Mouse (Mus musculus): Measurements from ENCODE around the gene Trpm1. TPM values are rescaled to one million over a fixed set of nuclear protein-coding genes. Genes with fewer than 3 reads are reported as not detected.
A peak's percentile ranks its signal among the peaks of the same experiment; 100 is the strongest.

Trpm1 gene
- total and polyA plus RNA-seq, 2 experiments from 2014 or later, result 0.45 TPM; not detected in 1

DNA sequence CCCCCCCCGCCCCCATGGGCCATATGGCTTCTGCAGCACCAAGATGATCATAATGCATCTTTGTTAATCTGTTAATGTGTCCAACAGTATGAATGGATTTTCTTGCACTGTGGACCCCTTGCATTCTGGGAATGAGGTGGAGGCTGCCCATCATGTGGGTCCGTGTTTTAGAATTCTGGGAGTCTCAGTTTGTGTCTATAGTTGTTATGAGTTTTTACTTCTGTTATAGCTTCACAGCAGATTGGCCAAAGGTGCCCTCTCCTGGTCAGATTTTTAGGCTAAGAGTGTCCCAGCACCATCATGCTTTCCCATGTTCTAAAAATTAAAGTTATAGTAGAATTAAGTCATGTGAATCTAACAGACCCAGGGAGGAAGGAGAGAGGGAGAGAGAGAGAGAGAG is 3.9 kb upstream of the Trpm1 start:
- Histone ChIP-seq H3K27ac (ENCODE audit: low read depth, low read length) (no peak overlapping the region), H3K4me3 (ENCODE audit: low read depth, low read length) (no peak overlapping the region), H3K4me2 (ENCODE audit: low read depth) (no peak overlapping the region), H3K27me3 (ENCODE audit: insufficient read depth, low read length) (no peaks in the 10 kb centered on the region), H3K9me3 (ENCODE audit: low read length) (no peaks in the 10 kb centered on the region), H3K9ac (no peak overlapping the region), H3K36me3 (ENCODE audit: insufficient read depth) (no peaks in the 10 kb centered on the region), H3K4me1 (ENCODE audit: insufficient read depth) (no peaks in the 10 kb centered on the region)
- peak; percentile 52 for TF ChIP-seq CTCF (IDR thresholded peaks at IDR 0.05; ENCODE audit: low read depth)
- WGBS, result 28% methylated on average over 2 of the region's 2 CpGs
- DNase-seq, result no peak
- peak; percentile 54 for ATAC-seq

DNA sequence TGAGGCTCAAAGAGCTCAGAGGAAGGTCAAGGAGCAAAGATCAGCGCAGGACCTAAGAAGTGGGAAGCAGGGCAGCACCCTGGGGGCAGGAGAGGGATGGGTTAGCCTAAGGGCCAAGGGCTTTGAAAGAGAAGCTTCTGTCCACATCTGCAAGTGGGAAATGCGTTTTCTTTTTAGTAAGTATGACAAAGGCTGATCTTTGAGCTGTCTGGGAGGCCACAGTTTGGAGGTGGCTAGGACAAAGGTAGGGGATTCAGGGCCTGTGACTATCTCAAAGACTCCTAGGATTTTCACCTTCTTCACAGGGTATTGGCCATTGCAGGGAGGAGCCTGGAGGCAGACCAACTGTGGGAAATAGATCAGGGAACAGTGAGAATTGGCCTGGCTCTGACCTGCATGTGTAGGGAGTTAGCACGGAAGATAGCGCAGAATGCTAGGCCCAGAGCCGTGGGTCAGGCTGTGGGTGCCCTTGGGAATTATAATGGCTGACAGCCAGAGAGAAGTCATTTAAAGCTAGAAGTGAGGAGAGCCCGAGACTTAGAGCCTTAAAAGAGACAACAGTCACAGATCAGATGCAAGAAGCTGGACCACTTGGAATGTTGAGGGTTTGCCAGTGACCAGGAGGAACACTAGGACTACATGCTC is 3.1 kb upstream of the Trpm1 start:
- no peaks in the 10 kb centered on the region for H3K27me3 ChIP-seq (ENCODE audit: insufficient read depth, low read length)
- no peak for TF ChIP-seq CTCF (IDR thresholded peaks at IDR 0.05; ENCODE audit: low read depth)
- ATAC-seq, result no peak
- H3K36me3 ChIP-seq (ENCODE audit: insufficient read depth), result no peaks in the 10 kb centered on the region
- H3K4me1 ChIP-seq (ENCODE audit: insufficient read depth), result no peaks in the 10 kb centered on the region
- H3K9me3 ChIP-seq (ENCODE audit: low read length), result no peaks in the 10 kb centered on the region
- H3K4me3 ChIP-seq (ENCODE audit: low read depth, low read length), result no peak overlapping the region
- H3K27ac ChIP-seq (ENCODE audit: low read depth, low read length), result no peak overlapping the region
- DNase-seq, result no peak
- no peak overlapping the region for H3K4me2 ChIP-seq (ENCODE audit: low read depth)
- 78% methylated on average over 6 of the region's 6 CpGs for whole genome bisulfite sequencing
- H3K9ac ChIP-seq, result no peak overlapping the region

DNA sequence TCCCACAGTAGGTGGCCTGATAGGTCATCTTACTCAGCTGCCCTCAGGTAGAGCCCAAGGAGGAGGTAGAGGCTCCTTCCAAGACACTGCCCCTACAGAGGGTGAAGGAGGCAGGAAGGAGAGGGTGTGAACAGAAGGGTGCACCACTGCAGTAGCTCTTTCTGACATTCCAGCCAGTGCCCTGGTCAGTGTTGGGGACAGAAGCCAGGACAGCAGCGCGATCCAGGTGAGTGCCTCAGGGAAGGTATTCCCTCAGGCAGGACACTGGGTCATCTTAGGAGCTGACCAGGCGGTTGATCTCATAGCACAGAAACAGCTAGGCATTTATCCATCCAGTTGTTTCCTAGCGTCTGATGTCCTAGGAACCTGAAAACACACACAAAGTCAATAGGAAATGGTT is 1.6 kb downstream of the Trpm1 start:
- no peaks in the 10 kb centered on the region for H3K4me1 ChIP-seq (ENCODE audit: insufficient read depth)
- no peak for DNase-seq
- H3K9ac ChIP-seq, result no peak overlapping the region
- ATAC-seq, result no peak
- peak overlapping the region; percentile 18; the same call in 1 of the 2 replicates for H3K4me3 ChIP-seq (ENCODE audit: low read depth, low read length)
- 72% methylated on average over 4 of the region's 4 CpGs for WGBS
- TF ChIP-seq CTCF (IDR thresholded peaks at IDR 0.05; ENCODE audit: low read depth), result no peak
- H3K27ac ChIP-seq (ENCODE audit: low read depth, low read length), result no peak overlapping the region
- no peaks in the 10 kb centered on the region for H3K36me3 ChIP-seq (ENCODE audit: insufficient read depth)
- peak overlapping the region; percentile 49 for H3K4me2 ChIP-seq (ENCODE audit: low read depth)
- no peaks in the 10 kb centered on the region for H3K9me3 ChIP-seq (ENCODE audit: low read length)
- H3K27me3 ChIP-seq (ENCODE audit: insufficient read depth, low read length), result no peaks in the 10 kb centered on the region

DNA sequence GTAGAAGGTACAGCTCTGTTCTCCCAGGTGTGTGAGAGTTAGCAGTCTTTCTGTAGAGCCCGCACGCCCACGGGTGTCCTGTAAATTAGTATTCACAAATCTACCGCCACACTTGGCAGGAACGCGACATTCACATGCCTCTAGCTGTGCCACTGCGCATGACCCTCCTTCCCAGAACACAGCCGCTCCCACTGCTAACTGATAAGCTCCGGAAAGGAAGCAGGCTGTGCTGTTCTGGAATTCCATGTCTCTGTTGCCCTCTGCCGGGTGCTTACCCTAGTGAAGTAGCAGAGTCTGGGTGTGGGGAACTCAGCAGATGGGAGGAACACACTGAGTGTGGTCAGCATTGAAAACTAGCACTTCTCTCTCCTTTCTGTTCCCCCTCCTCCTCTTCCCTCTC is 2.1 kb downstream of the Trpm1 start:
- no peaks in the 10 kb centered on the region for H3K36me3 ChIP-seq (ENCODE audit: insufficient read depth)
- ATAC-seq (peak; percentile 97), DNase-seq (peak; percentile 85)
- 14% methylated on average over 10 of the region's 10 CpGs for WGBS
- H3K27me3 ChIP-seq (ENCODE audit: insufficient read depth, low read length), result no peaks in the 10 kb centered on the region
- peak; percentile 75 for TF ChIP-seq CTCF (IDR thresholded peaks at IDR 0.05; ENCODE audit: low read depth)
- H3K9ac ChIP-seq, result no peak overlapping the region
- H3K4me2 ChIP-seq (ENCODE audit: low read depth), result peak overlapping the region; percentile 49
- H3K4me1 ChIP-seq (ENCODE audit: insufficient read depth), result no peaks in the 10 kb centered on the region
- H3K27ac ChIP-seq (ENCODE audit: low read depth, low read length), result no peak overlapping the region
- H3K4me3 ChIP-seq (ENCODE audit: low read depth, low read length), result peak overlapping the region; percentile 18; the same call in 1 of the 2 replicates
- H3K9me3 ChIP-seq (ENCODE audit: low read length), result no peaks in the 10 kb centered on the region

DNA sequence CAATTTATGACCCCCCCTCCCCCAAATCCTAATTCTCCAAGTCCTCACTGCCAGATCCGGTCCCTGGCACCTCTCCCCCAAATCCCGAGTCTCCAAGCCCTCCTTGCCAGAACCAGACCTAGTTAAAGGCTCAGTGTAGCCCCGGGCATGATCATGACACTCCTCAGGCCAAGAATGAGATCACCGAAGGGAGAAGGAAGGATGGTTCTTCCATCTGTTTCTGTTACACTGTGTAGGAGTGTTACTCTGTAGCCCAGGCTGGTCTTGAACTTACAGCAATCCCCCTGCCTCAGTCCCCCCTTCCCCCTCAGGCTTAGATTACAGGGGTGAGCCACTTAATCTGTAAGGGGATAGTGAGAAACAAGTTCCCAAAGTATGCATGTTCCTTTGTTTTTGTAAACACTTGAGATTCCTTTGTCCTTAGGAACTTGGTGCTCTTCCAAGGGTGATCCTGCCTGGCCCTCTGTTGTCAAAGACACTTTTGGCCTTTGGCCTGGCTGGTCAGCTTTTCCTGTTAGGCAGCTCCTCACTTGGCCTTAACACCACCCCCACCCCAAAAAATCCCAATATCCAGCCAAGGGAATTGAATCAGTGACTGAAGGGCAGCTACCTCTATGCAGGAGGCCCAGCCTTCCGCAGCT is 2.8 kb downstream of the Trpm1 start:
- no peaks in the 10 kb centered on the region for H3K4me1 ChIP-seq (ENCODE audit: insufficient read depth)
- TF ChIP-seq CTCF (IDR thresholded peaks at IDR 0.05; ENCODE audit: low read depth), result no peak
- no peaks in the 10 kb centered on the region for H3K27me3 ChIP-seq (ENCODE audit: insufficient read depth, low read length)
- peak; percentile 14; the same call in 1 of the 2 replicates for ATAC-seq
- H3K4me3 ChIP-seq (ENCODE audit: low read depth, low read length), result no peak overlapping the region
- H3K36me3 ChIP-seq (ENCODE audit: insufficient read depth), result no peaks in the 10 kb centered on the region
- H3K9me3 ChIP-seq (ENCODE audit: low read length), result no peaks in the 10 kb centered on the region
- H3K9ac ChIP-seq, result no peak overlapping the region
- no peak for DNase-seq
- H3K4me2 ChIP-seq (ENCODE audit: low read depth), result no peak overlapping the region
- H3K27ac ChIP-seq (ENCODE audit: low read depth, low read length), result peak overlapping the region; percentile 9; the same call in 1 of the 2 replicates
- 48% methylated on average over 5 of the region's 5 CpGs for WGBS

DNA sequence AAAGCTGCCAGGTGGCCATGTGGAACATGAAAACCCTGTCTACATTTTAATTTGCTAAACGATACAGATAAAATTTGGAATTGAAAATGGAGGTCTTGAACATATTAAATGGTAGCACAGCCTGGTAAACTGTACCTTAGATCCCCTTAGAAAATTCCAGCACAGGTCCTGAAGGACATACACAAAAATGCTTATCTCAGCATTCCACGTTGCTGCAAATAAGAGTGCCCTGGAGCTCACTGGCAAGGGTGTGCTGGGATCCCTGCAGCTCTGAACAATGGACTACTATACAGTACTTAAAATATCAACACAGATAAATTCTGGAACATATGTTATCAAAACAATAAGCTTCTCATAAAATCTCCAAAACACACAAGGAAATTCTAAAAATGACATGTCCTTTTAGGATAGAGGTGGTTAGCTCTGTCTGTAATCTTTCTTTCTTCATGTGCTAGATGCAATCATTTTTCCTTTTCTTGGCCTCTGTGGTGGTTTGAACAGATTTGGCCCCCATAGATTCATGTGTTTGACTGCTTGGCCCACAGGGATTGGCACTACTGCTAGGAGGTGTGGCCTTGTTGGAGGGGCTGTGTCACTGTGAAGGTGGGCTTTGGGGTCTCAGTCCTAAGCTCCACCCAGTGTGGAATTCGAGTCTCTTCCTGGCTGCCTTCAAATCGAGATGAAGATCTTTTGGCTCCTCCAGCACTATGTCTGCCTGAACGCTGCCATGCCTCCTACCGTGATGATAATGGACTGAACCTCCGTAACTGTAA is 3.5 kb downstream of the Trpm1 start:
- Histone ChIP-seq H3K27ac (ENCODE audit: low read depth, low read length) (no peak overlapping the region), H3K9ac (no peak overlapping the region), H3K4me2 (ENCODE audit: low read depth) (no peak overlapping the region), H3K4me3 (ENCODE audit: low read depth, low read length) (no peak overlapping the region), H3K27me3 (ENCODE audit: insufficient read depth, low read length) (no peaks in the 10 kb centered on the region), H3K9me3 (ENCODE audit: low read length) (no peaks in the 10 kb centered on the region), H3K36me3 (ENCODE audit: insufficient read depth) (no peaks in the 10 kb centered on the region), H3K4me1 (ENCODE audit: insufficient read depth) (no peaks in the 10 kb centered on the region)
- no peak for DNase-seq
- TF ChIP-seq CTCF (IDR thresholded peaks at IDR 0.05; ENCODE audit: low read depth), result no peak
- no peak for ATAC-seq
- 64% methylated on average over 7 of the region's 7 CpGs for WGBS

Data from forebrain, postnatal 0 days (tissue).